Mouse (Mus musculus) lung, postnatal 25 days (tissue): ENCODE measurements at regions not wholly inside any gene's neighbourhood (a gene's known extent, or its start where the extent isn't known, plus 50 kb on each side); places are given as distances from the start of the nearest gene placed in this dataset.

ENCODE experiments used
- DNase-seq: peaks from one replicate; pipeline ENCODE4 v3.0.0; 2022; ENCODE audit warnings: low spot score

DNA sequence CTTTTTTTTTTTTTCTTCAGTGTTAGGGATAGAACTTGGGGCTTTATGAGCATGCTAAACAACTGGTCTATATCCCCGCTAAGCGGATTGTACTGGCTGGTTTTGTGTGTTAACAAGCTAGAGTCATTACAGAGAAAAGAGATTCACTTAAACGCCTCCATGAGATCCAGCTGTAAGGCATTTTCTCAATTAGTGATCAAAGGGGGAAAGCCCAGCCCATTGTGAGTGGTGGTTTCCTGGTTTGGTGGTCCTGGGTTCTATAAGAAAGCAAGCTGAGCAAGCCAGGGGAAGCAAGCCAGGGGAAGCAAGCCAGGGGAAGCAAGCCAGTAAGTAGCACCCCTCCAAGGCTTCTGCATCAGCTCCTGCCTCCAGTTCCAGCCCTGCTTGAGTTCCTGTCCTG is 147.9 kb upstream of the 4931429L15Rik start:
- DNase-seq: no peak

- no peak for DNase-seq
Observed at GRCm38 (mm10) chr9:46462681-46463080, 142.9 kb upstream of the 4931429L15Rik start.

DNA sequence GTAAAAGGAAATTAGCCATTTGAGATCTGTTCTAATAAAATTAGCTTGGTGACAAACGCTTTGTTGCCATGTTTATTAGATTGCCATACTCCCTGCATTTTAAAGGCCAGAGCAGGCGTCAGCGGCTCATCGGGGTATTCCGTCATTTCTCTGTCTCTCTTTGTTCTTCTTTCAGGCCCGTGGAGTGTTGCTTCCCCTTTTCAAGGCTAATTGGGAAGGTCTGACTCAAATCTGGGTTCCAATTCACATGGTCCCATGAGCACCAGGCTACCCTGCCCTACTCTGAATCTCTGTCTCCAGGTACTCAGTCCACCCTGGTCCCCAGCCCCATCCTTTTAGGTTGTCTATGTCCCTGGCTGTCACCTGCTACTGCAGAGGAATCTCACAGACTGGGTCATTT is 138.2 kb upstream of the 4931429L15Rik start:
- DNase-seq: no peak

GRCm38 (mm10) chr9:46454807-46455610 is 135.2 kb upstream of the 4931429L15Rik start:
- DNase-seq: no peak

DNA sequence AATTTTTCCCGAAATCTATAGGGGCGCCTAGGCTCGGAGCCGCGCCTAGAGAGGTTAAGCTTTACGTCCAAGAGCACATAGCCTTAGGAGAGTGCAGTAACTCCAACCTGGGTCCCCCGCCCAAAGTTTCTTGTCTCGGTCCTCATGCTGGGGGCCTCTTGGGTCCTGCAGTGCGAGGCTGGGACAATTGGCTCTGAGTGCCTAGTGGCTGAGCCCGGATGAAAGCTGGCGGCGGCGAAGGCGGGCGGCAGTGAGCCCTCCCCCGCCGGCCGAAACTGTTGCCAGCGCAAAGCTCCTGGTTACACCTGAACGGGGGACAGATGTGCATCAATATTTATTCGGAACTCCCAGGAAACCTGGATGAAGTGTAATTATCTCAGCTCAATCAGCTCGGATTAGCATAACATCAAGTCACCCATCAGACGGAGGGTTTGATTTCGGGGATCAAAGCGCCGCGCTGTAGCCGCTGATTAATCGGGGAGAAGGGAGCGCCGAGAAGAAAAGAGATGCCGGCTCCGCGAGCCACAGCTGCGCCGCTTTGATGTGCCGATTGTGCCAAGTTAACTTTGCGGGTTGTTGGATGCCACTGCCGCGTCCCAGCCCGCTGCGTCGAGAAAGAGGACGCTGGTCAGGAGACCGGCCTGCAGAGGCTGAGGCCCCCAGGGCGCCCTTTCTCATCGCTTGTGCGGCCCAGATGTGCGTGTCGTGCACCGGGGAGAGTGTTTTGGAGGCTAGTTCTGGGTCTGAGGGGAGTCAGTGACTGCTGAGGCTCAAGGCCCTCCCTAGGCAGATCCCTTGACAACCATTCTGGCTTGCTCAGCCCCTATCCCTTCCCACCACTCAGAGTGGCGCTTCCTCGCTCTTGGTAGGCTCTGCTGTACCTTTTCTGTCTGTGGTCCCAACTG is 123.7 kb upstream of the 4931429L15Rik start:
- DNase-seq: no peak

DNA sequence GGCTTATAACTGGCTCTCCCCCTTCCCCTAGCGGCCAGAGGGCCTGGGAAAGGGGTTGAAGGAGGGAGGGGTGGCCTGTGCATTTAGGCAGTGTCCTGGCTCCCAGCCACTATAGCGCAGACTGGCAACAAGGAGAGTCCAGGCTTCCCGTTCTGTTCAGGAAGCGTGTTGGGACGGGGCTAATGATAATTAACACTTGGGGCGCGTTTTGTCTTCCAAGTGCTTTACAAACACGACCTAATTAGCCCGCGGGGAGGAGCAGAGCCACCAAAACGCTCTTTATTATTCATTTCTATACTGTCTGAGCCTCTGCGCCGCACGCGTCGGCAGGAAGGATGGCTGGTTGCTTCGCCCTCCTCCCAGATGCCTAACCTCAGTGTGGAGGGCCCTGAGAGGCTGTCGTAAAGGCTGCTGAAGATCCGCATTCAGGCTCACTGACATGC is 123.0 kb upstream of the 4931429L15Rik start:
- no peak for DNase-seq

GRCm38 (mm10) chr9:46440226-46440625 is 120.4 kb upstream of the 4931429L15Rik start:
- DNase-seq: no peak

DNA sequence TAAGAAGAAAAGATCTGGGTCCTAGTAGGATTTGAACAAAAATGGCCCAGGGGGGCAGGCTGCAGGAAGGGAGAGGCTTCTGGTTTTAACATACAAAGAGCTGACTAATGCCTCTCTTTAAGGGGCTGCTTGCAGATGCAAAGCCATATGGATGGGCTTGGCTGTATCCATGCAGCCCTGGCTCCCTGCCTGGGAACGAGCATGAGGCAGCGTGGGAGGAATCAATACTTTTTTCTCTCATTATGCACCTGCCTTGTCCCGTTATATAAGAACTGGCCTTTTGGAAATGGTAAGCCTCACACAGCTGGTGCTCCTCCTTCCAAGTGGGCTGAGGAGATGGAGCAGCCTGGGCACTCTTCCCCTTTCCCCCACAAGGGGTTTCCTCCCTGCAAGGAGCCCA is 114.9 kb upstream of the 4931429L15Rik start:
- no peak for DNase-seq

- DNase-seq: no peak
Observed at GRCm38 (mm10) chr9:46433716-46434115, 113.9 kb upstream of the 4931429L15Rik start.

- no peak for DNase-seq
Observed at GRCm38 (mm10) chr9:46431053-46431452, 111.3 kb upstream of the 4931429L15Rik start.

GRCm38 (mm10) chr9:46423184-46423967 is 103.6 kb upstream of the 4931429L15Rik start:
- no peak for DNase-seq

DNA sequence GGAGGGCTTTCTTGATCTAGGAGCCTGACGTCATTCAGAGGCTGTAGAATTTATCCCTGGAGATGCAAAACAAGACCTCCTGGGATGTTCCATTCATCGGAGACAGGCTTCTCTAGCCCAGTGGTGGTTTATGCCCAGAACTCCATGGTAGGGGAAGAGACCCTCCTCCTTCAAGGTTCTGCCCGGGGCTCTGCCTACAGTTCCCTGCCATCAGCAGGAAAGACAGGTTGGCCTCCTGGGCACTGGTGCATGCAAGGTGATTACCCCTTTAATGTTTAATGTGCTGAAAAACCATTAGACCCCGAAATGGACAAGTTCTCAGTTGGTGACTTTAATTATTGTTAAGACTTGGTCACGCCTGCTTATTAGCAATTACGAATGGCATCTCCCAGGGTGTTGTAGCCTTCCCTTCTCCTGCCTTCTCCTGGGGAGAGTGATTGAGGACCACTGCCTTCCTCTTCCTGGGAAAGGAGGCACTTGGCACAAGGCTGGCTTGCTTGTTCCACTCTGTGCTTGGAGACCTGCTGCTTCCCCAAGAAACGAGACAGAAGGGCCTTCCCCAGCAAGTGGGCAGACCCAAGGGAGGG is 102.0 kb upstream of the 4931429L15Rik start:
- DNase-seq: no peak

DNA sequence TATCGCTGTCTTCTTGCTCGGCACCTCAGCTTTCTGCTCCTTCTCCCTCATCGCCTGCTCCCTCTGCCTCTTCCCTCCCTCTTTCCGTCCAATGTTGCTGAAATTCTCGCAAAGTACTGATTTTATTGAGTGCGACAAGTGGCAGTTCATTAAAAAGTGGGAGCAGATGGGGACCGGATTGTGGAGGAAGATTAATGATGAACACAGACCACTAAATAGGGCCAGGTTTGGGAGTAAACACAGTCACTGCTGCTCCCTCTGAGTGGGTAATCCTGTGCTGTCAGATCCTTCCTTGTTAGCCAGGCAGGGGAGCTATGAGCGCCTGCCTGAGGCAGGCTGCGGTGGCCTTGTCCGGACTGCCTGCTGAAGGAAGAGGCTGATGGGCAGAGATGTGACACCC is 91.9 kb upstream of the 4931429L15Rik start:
- no peak for DNase-seq

- no peak for DNase-seq
Observed at GRCm38 (mm10) chr9:46408776-46409175, 89.0 kb upstream of the 4931429L15Rik start.

GRCm38 (mm10) chr9:46406606-46407005 is 86.8 kb upstream of the 4931429L15Rik start:
- DNase-seq: no peak

DNA sequence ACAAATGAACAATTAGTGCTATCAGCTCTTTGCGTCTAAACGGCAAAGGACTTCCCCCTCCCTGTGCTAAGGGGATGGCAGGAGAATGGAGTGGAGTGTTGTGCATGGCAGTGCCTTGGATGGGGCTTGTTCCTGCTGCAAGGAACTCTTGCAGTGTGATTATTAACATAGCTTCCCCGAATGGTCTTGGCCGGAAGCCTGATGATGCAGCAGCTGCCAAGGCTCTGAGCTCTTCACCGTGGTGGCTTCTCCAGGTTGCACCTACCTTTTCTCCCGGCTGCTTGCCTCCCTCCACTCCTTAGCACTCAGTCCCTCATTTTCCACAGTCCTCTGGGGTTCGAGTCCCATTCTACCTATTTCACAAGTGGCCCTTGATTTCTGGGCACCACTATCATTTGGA is 76.8 kb upstream of the 4931429L15Rik start:
- DNase-seq: no peak

DNA sequence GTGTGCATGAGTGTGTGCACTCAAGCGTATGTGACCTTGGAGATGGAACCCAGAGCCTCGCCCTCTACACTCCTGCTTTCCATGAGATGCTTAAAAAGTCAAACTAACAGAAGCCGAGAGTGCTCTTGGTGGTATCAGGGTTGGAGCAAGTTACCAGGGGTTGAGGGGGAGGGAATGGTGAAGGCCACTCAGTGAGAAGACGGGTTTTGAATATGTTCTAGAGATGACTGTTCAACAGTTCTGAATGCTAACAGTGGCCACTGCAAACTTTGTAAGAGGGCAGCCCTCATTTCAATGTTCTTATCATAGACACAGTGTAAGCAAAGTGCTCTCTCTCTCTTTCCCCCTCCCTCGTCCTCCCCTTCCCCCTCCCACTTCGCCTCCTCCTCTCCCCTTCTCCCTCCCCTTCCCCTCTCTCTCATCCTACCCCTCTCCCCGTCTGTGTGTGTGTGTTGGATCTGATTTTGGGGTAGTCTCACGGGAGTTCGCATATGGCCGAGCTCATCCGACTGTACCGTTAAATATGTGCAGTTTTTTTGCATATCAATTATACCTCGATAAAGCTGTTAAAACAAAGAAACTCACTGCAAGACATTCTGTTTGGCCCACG is 75.5 kb upstream of the 4931429L15Rik start:
- DNase-seq: no peak

- no peak for DNase-seq
Observed at GRCm38 (mm10) chr9:46394239-46394638, 74.5 kb upstream of the 4931429L15Rik start.

- peak; percentile 12 for DNase-seq
Observed at GRCm38 (mm10) chr9:46392641-46393321, 73.0 kb upstream of the 4931429L15Rik start.

DNA sequence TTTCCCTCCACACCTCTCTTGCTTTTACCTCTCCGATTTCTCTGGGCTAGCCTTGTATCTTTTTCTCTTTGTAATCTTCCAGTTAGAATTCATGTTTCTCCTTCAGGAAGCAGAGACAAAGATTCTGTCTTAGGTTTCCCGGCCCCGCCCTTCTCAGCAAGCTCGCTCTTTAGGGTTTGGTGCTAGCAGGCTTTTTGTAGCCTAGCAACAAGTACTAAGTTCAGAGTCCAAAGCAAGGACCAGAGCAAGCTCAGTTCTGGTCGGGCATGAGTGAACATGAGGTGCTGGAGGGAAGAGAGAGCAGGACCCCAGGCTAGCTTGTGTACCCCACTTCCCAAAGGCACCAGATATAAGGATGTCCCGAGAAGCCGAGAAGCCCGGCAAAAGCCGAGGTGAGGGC is 70.0 kb upstream of the 4931429L15Rik start:
- DNase-seq: no peak
